In genomic region chr12:53066321-53066720, GRCm38 (mm10) we compare ENCODE assay signal across 20 mouse cellular contexts.
"Had no signal": no experiment of that assay in that cellular context is flagged by ENCODE, and none has a peak within 500 bp of the region (broad histone marks: within the 10 kb centered on the region; RNA-seq: fewer than 3 reads in every experiment).

No protein-coding gene starts in this region.

- H3K9ac ChIP-seq: limb, embryonic 13.5 days; liver, embryonic 12.5 days; liver, embryonic 15.5 days; neural tube, embryonic 13.5 days; stomach, embryonic 15.5 days had no signal

- DNase-seq: kidney, adult 2 months; kidney, postnatal 25 days; layer of hippocampus, adult 9-11 months; liver; lung, adult 2 months; lung, postnatal 14 days; lung, postnatal 4 days; midbrain, embryonic 14.5 days; retina, postnatal 1 day; right cerebral cortex, postnatal 25 days; spleen, adult 18-20 months; thymus, postnatal 25 days had no signal

- H3K27ac ChIP-seq: kidney, postnatal 0 days; layer of hippocampus, adult 2 months; limb, embryonic 10.5 days; limb, embryonic 13.5 days; liver, embryonic 12.5 days; liver, embryonic 15.5 days; neural tube, embryonic 13.5 days; stomach, embryonic 15.5 days had no signal

- H3K9me3 ChIP-seq: limb, embryonic 10.5 days; limb, embryonic 13.5 days; liver, embryonic 12.5 days; liver, embryonic 15.5 days; neural tube, embryonic 13.5 days; stomach, embryonic 15.5 days had no signal

- H3K4me3 ChIP-seq: layer of hippocampus, adult 2 months; limb, embryonic 10.5 days; limb, embryonic 13.5 days; liver, embryonic 12.5 days; liver, embryonic 15.5 days; neural tube, embryonic 13.5 days; stomach, embryonic 15.5 days had no signal

- ATAC-seq: liver, embryonic 12.5 days had no signal

- H3K4me2 ChIP-seq: limb, embryonic 13.5 days; liver, embryonic 12.5 days; liver, embryonic 15.5 days; neural tube, embryonic 13.5 days; stomach, embryonic 15.5 days had no signal

- H3K36me3 ChIP-seq: limb, embryonic 10.5 days; limb, embryonic 13.5 days; liver, embryonic 12.5 days; liver, embryonic 15.5 days; neural tube, embryonic 13.5 days; stomach, embryonic 15.5 days had no signal

- H3K27me3 ChIP-seq: limb, embryonic 13.5 days; liver, embryonic 12.5 days; liver, embryonic 15.5 days; neural tube, embryonic 13.5 days; stomach, embryonic 15.5 days had no signal

- H3K4me1 ChIP-seq: liver, embryonic 12.5 days; liver, embryonic 15.5 days; stomach, embryonic 15.5 days had no signal
